Mouse (Mus musculus): ENCODE data around the gene Bpifb5.
"Not testable (repeated sequence)": the region's sequence is repeated elsewhere in the genome, so short reads cannot be mapped to it uniquely, and the experiment has no call there.

The Bpifb5 gene

GRCm38 (mm10) chr2:154240771-154241170 is 17.2 kb downstream of the Bpifb5 start:
- no peak for DNase-seq (ENCODE audit: low spot score)

GRCm38 (mm10) chr2:154242726-154243125 is 19.2 kb downstream of the Bpifb5 start:
- DNase-seq (ENCODE audit: low spot score) = not testable (repeated sequence)

- no peak for DNase-seq (ENCODE audit: low spot score)
Observed at GRCm38 (mm10) chr2:154243356-154244036, 20.0 kb downstream of the Bpifb5 start.

- DNase-seq (ENCODE audit: low spot score) = no peak
Observed at GRCm38 (mm10) chr2:154245322-154245721, 21.8 kb downstream of the Bpifb5 start.

GRCm38 (mm10) chr2:154255254-154255653 is 31.7 kb downstream of the Bpifb5 start:
- not testable (repeated sequence) for DNase-seq (ENCODE audit: low spot score)

GRCm38 (mm10) chr2:154255770-154256169 is 32.2 kb downstream of the Bpifb5 start:
- DNase-seq (ENCODE audit: low spot score) = no peak

- DNase-seq (ENCODE audit: low spot score) = not testable (repeated sequence)
Observed at GRCm38 (mm10) chr2:154257554-154257953, 34.0 kb downstream of the Bpifb5 start, which contains the start of gene Bpifb9a. Bpifb9a (plus strand) TSS chr2:154257854.

- DNase-seq (ENCODE audit: low spot score) = not testable (repeated sequence)
Observed at GRCm38 (mm10) chr2:154264397-154264796, 40.9 kb downstream of the Bpifb5 start.
